25 mouse cellular contexts compared by ENCODE assay signal in genomic region chr12:31884365-31884764, GRCm38 (mm10).
"Had no signal": no experiment of that assay in that cellular context is flagged by ENCODE, and none has a peak within 500 bp of the region (broad histone marks: within the 10 kb centered on the region; RNA-seq: fewer than 3 reads in every experiment).

No protein-coding gene starts in this region.

- H3K4me3 ChIP-seq: heart, adult 2 months; heart, embryonic 13.5 days; heart, embryonic 15.5 days; kidney, embryonic 15.5 days; layer of hippocampus, adult 2 months; limb, embryonic 10.5 days; limb, embryonic 12.5 days; liver, embryonic 13.5 days had no signal

- H3K27ac ChIP-seq: heart, adult 2 months; heart, embryonic 13.5 days; heart, embryonic 15.5 days; hindbrain, embryonic 14.5 days; hindbrain, postnatal 0 days; kidney, embryonic 15.5 days; kidney, postnatal 0 days; layer of hippocampus, adult 2 months; limb, embryonic 10.5 days; limb, embryonic 12.5 days; liver, embryonic 13.5 days had no signal

- H3K9me3 ChIP-seq: heart, embryonic 13.5 days; heart, embryonic 15.5 days; kidney, embryonic 15.5 days; limb, embryonic 10.5 days; limb, embryonic 12.5 days; liver, embryonic 13.5 days had no signal

- DNase-seq: gastrocnemius, postnatal 14 days; gastrocnemius, postnatal 36 days; heart, adult 11 months; heart, adult 2 months; heart, postnatal 14 days; heart, postnatal 36 days; kidney, adult 11 months; kidney, adult 2 months; kidney, adult 9 months; kidney, postnatal 14 days; kidney, postnatal 4 days; liver; liver, embryonic 13.5 days had no signal

- ATAC-seq: hindbrain, postnatal 0 days; intestine, embryonic 16.5 days had no signal

- H3K9ac ChIP-seq: heart, embryonic 13.5 days; heart, embryonic 15.5 days; hindbrain, embryonic 14.5 days; kidney, embryonic 15.5 days; limb, embryonic 12.5 days; liver, embryonic 13.5 days had no signal

- H3K4me1 ChIP-seq: heart, embryonic 13.5 days; heart, embryonic 15.5 days; kidney, embryonic 15.5 days; limb, embryonic 10.5 days; limb, embryonic 12.5 days; liver, embryonic 13.5 days had no signal

- H3K27me3 ChIP-seq: heart, embryonic 13.5 days; heart, embryonic 15.5 days; kidney, embryonic 15.5 days; limb, embryonic 12.5 days; liver, embryonic 13.5 days had no signal

- H3K4me2 ChIP-seq: heart, embryonic 11.5 days; heart, embryonic 13.5 days; heart, embryonic 15.5 days; hindbrain, embryonic 14.5 days; kidney, embryonic 15.5 days; limb, embryonic 12.5 days; liver, embryonic 11.5 days; liver, embryonic 13.5 days had no signal
